Mouse (Mus musculus): ENCODE results near the gene Sgpl1.

GRCm38 (mm10) chr10:61195216-61195615, 47.7 kb upstream of the Sgpl1 start:
- TF ChIP-seq CTCF (IDR thresholded peaks at IDR 0.05; ENCODE audit: control insufficient read depth, insufficient read depth, insufficient replicate concordance, low read depth, low read length) (no peak), POLR2A (IDR thresholded peaks at IDR 0.05; ENCODE audit: control insufficient read depth, low read depth, low read length) (no peak)

All from testis, adult 2 months (tissue).